Mouse (Mus musculus) MEL (cell line): ENCODE data around the gene Slc16a14. TPM values are rescaled to one million over a fixed set of nuclear protein-coding genes. Genes with fewer than 3 reads are reported as not detected.

ENCODE experiments used
- DNase-seq: peaks from one replicate; pipeline ENCODE4 v3.0.0; 2011; ENCODE audit warnings: low read depth, low spot score
- H3K27ac ChIP-seq: 2 replicates; pipeline ENCODE4 v1.5.1; 2012; ENCODE audit warnings: low read depth, mild to moderate bottlenecking, control low read depth, low read length, moderate library complexity; ENCODE audit not compliant: control insufficient read depth
- H3K27me3 ChIP-seq, 2 experiments: fragments of 150-350 bp in 1 of 2; sonication (generic) in 1 of 2; 2 replicates each; pipeline ENCODE4 v1.6.1; 2012; ENCODE audit warnings: low read length in 2 of 2, mild to moderate bottlenecking in 2 of 2, improper control_type of control experiment in 1 of 2, moderate library complexity in 1 of 2; ENCODE audit not compliant: insufficient read depth in 2 of 2, control insufficient read depth in 1 of 2
- H3K36me3 ChIP-seq, 2 experiments: 2 replicates each; pipeline ENCODE4 v1.6.1; 2012 to 2014; ENCODE audit warnings: low read length in 2 of 2, improper control_type of control experiment in 1 of 2, inconsistent platforms in 1 of 2, mild to moderate bottlenecking in 1 of 2; ENCODE audit not compliant: insufficient read depth in 2 of 2, control insufficient read depth in 1 of 2
- H3K4me1 ChIP-seq, 2 experiments: fragments of 150-350 bp in 1 of 2; sonication (generic) in 1 of 2; 2 replicates each; pipeline ENCODE4 v1.6.1; 2012; ENCODE audit warnings: low read length in 2 of 2, improper control_type of control experiment in 1 of 2, mild to moderate bottlenecking in 1 of 2; ENCODE audit not compliant: insufficient read depth in 2 of 2, control insufficient read depth in 1 of 2
- H3K4me3 ChIP-seq, 2 experiments: fragments of 150-350 bp in 1 of 2; sonication (generic) in 1 of 2; 2 replicates each; pipeline ENCODE4 v1.5.1; 2012; ENCODE audit warnings: low read depth in 2 of 2, low read length in 2 of 2, mild to moderate bottlenecking in 2 of 2, moderate library complexity in 2 of 2, control low read depth in 1 of 2, improper control_type of control experiment in 1 of 2; ENCODE audit not compliant: control insufficient read depth in 1 of 2, insufficient read depth in 1 of 2
- H3K79me2 ChIP-seq: 2 replicates; pipeline ENCODE4 v1.6.1; 2012; ENCODE audit warnings: mild to moderate bottlenecking, low read length, moderate library complexity; ENCODE audit not compliant: control insufficient read depth, poor library complexity, insufficient read depth
- H3K9ac ChIP-seq: 2 replicates; pipeline ENCODE4 v1.6.1; 2012; ENCODE audit warnings: low read depth, mild to moderate bottlenecking, control low read depth, low read length, moderate library complexity; ENCODE audit not compliant: control insufficient read depth, poor library complexity, severe bottlenecking
- H3K9me3 ChIP-seq: fragments of 150-350 bp; sonication (generic); replicated peaks from 2 replicates; pipeline ENCODE4 v1.6.1; 2012; ENCODE audit warnings: mild to moderate bottlenecking, low read length, improper control_type of control experiment, moderate library complexity; ENCODE audit not compliant: insufficient read depth
- CHD1 ChIP-seq: IDR thresholded peaks from 2 replicates; pipeline ENCODE4 v1.6.1; 2012; ENCODE audit warnings: low read depth, mild to moderate bottlenecking, inconsistent platforms, low read length, improper control_type of control experiment
- CTCF ChIP-seq, 3 experiments: IDR thresholded peaks in 2 of 3; conservative IDR thresholded peaks in 1 of 3; 2 replicates each; pipeline ENCODE4 v1.5.1; 2011 to 2012; ENCODE audit warnings: low read length in 3 of 3, low read depth in 2 of 3, mild to moderate bottlenecking in 2 of 3, improper control_type of control experiment in 1 of 3, inconsistent platforms in 1 of 3, mixed read lengths in 1 of 3, moderate library complexity in 1 of 3; ENCODE audit not compliant: control insufficient read depth in 1 of 3, insufficient read depth in 1 of 3, poor library complexity in 1 of 3, severe bottlenecking in 1 of 3
- ELF1 ChIP-seq: IDR thresholded peaks from 2 replicates; pipeline ENCODE4 v1.6.1; 2014; ENCODE audit warnings: low read depth, mild to moderate bottlenecking, inconsistent platforms, low read length, improper control_type of control experiment, moderate library complexity
- EP300 ChIP-seq, 2 experiments: IDR thresholded peaks; 2 replicates each; pipeline ENCODE4 v1.6.1; 2011; ENCODE audit warnings: improper control_type of control experiment in 2 of 2, low read length in 2 of 2, low read depth in 1 of 2, mild to moderate bottlenecking in 1 of 2
- HCFC1 ChIP-seq: IDR thresholded peaks from 2 replicates; pipeline ENCODE4 v1.6.1; 2012; ENCODE audit warnings: low read depth, mild to moderate bottlenecking, inconsistent platforms, low read length, improper control_type of control experiment, moderate library complexity
- MAFK ChIP-seq: IDR thresholded peaks from 2 replicates; pipeline ENCODE4 v1.6.1; 2011; ENCODE audit warnings: low read depth, mild to moderate bottlenecking, low read length, improper control_type of control experiment, borderline replicate concordance
- MAZ ChIP-seq: IDR thresholded peaks from 2 replicates; pipeline ENCODE4 v1.6.1; 2012; ENCODE audit warnings: low read depth, mild to moderate bottlenecking, inconsistent platforms, low read length, improper control_type of control experiment
- MEF2A ChIP-seq: IDR thresholded peaks from 2 replicates; pipeline ENCODE4 v1.6.1; 2014; ENCODE audit warnings: low read depth, mild to moderate bottlenecking, inconsistent platforms, low read length, improper control_type of control experiment; ENCODE audit not compliant: poor library complexity, insufficient replicate concordance, severe bottlenecking; ENCODE audit errors: extremely low read depth
- MXI1 ChIP-seq: IDR thresholded peaks from 2 replicates; pipeline ENCODE4 v1.6.1; 2011; ENCODE audit warnings: mild to moderate bottlenecking, low read depth, low read length, improper control_type of control experiment
- MYB ChIP-seq: IDR thresholded peaks from 2 replicates; pipeline ENCODE4 v1.6.1; 2011; ENCODE audit warnings: mild to moderate bottlenecking, low read depth, low read length, improper control_type of control experiment
- NELFE ChIP-seq: IDR thresholded peaks from 2 replicates; pipeline ENCODE4 v1.6.1; 2011; ENCODE audit warnings: low read depth, low read length, improper control_type of control experiment
- POLR2AphosphoS2 ChIP-seq: IDR thresholded peaks from 2 replicates; pipeline ENCODE4 v1.6.1; 2011; ENCODE audit warnings: low read length, improper control_type of control experiment
- POLR2AphosphoS5 ChIP-seq: IDR thresholded peaks from 2 replicates; pipeline ENCODE4 v1.6.1; 2012; ENCODE audit warnings: low read depth, borderline replicate concordance, mild to moderate bottlenecking, inconsistent platforms, low read length, moderate library complexity, mixed read lengths
- SIN3A ChIP-seq: IDR thresholded peaks from 2 replicates; pipeline ENCODE4 v1.6.1; 2012; ENCODE audit warnings: low read length, improper control_type of control experiment, inconsistent platforms
- SMC3 ChIP-seq: IDR thresholded peaks from 2 replicates; pipeline ENCODE4 v1.6.1; 2011; ENCODE audit warnings: low read depth, low read length, improper control_type of control experiment
- TBP ChIP-seq: IDR thresholded peaks from 2 replicates; pipeline ENCODE4 v1.8.0; 2011; ENCODE audit warnings: low read depth, low read length, improper control_type of control experiment
- TCF12 ChIP-seq: IDR thresholded peaks from 2 replicates; pipeline ENCODE4 v1.6.1; 2014; ENCODE audit warnings: low read depth, mild to moderate bottlenecking, inconsistent platforms, low read length, improper control_type of control experiment, moderate library complexity
- UBTF ChIP-seq: IDR thresholded peaks from 2 replicates; pipeline ENCODE4 v1.6.1; 2012; ENCODE audit warnings: low read depth, mild to moderate bottlenecking, inconsistent platforms, low read length, improper control_type of control experiment, moderate library complexity, borderline replicate concordance; ENCODE audit not compliant: insufficient read depth
- USF1 ChIP-seq: IDR thresholded peaks from 2 replicates; pipeline ENCODE4 v1.6.1; 2014; ENCODE audit warnings: low read depth, mild to moderate bottlenecking, inconsistent platforms, low read length, improper control_type of control experiment, moderate library complexity
- USF2 ChIP-seq, 2 experiments: IDR thresholded peaks; 2 replicates each; pipeline ENCODE4 v1.6.1; 2011 to 2012; ENCODE audit warnings: improper control_type of control experiment in 2 of 2, low read length in 2 of 2, borderline replicate concordance in 1 of 2, inconsistent platforms in 1 of 2, low read depth in 1 of 2, mild to moderate bottlenecking in 1 of 2; ENCODE audit not compliant: insufficient read depth in 1 of 2
- ZC3H11A ChIP-seq: IDR thresholded peaks from 2 replicates; pipeline ENCODE4 v1.6.1; 2012; ENCODE audit warnings: low read depth, mild to moderate bottlenecking, inconsistent platforms, low read length, improper control_type of control experiment
- ZKSCAN1 ChIP-seq: IDR thresholded peaks from 2 replicates; pipeline ENCODE4 v1.6.1; 2012; ENCODE audit warnings: low read depth, mild to moderate bottlenecking, inconsistent platforms, low read length, improper control_type of control experiment, moderate library complexity
- polyA plus RNA-seq, 2 experiments: library from polyadenylated mRNA; stranded (reverse) in 1 of 2; unstranded in 1 of 2; fragments of >175 nt in 1 of 2; fragments of >200 nt in 1 of 2; gene quantifications; 2 replicates each; pipeline versions ENCODE4 v1.2.1 to v1.2.4; 2012; ENCODE audit warnings: low replicate concordance in 2 of 2, low read depth in 1 of 2; ENCODE audit not compliant: insufficient read length in 2 of 2, insufficient read depth in 1 of 2, missing spikeins in 1 of 2
- total RNA-seq: library from RNA; depleted of rRNA; stranded (reverse); fragments of 300-350 nt; gene quantifications from 2 replicates; pipeline ENCODE4 v1.2.3, GENCODE M21; 2012

Slc16a14 gene
- total and polyA plus RNA-seq, 3 experiments, result not detected

GRCm38 (mm10) chr1:84882937-84883336 is 52.0 kb downstream of the Slc16a14 start:
- Histone ChIP-seq H3K4me1 (no peaks in the 10 kb centered on the region), H3K27ac (no peak overlapping the region), H3K79me2 (no peaks in the 10 kb centered on the region), H3K9me3 (no peaks in the 10 kb centered on the region), H3K9ac (no peak overlapping the region), H3K27me3 (no peaks in the 10 kb centered on the region), H3K36me3 (no peaks in the 10 kb centered on the region), H3K4me3 (no peak overlapping the region)
- DNase-seq, result no peak
- no peak for TF ChIP-seq NELFE
- no peak for TF ChIP-seq SMC3
- no peak for TF ChIP-seq CHD1
- no peak for TF ChIP-seq MAZ
- no peak for TF ChIP-seq TCF12
- no peak for TF ChIP-seq MEF2A
- no peak for TF ChIP-seq SIN3A
- TF ChIP-seq EP300 (IDR thresholded peaks at IDR 0.05; ENCODE audit: low read depth in 1 of 2, low read length in 2 of 2), result no peak
- no peak for TF ChIP-seq USF1
- no peak for TF ChIP-seq MAFK

GRCm38 (mm10) chr1:84882066-84882532 is 52.8 kb downstream of the Slc16a14 start:
- no peaks in the 10 kb centered on the region for H3K4me1 ChIP-seq
- DNase-seq, result no peak
- no peak for TF ChIP-seq MAZ
- TF ChIP-seq POLR2AphosphoS5, result no peak
- no peak for TF ChIP-seq MXI1
- TF ChIP-seq USF2 (IDR thresholded peaks at IDR 0.05; ENCODE audit: borderline replicate concordance in 1 of 2, insufficient read depth in 1 of 2, low read depth in 1 of 2, low read length in 2 of 2), result no peak
- TF ChIP-seq ZC3H11A, result no peak
- no peak for TF ChIP-seq CTCF (IDR thresholded peaks at IDR 0.05 in 2 of 3, conservative IDR thresholded peaks at IDR 0.05 in 1 of 3; ENCODE audit: control insufficient read depth in 1 of 3, insufficient read depth in 1 of 3, low read depth in 2 of 3, low read length in 3 of 3, poor library complexity in 1 of 3, severe bottlenecking in 1 of 3)
- TF ChIP-seq UBTF, result no peak
- TF ChIP-seq ZKSCAN1, result no peak
- TF ChIP-seq NELFE, result no peak
- no peak for TF ChIP-seq HCFC1
- no peak for TF ChIP-seq MYB
- no peak for TF ChIP-seq SIN3A
- TF ChIP-seq TBP, result no peak
- no peak for TF ChIP-seq ELF1
- no peak for TF ChIP-seq POLR2AphosphoS2
- no peak overlapping the region for H3K27ac ChIP-seq
- H3K9me3 ChIP-seq, result no peaks in the 10 kb centered on the region
- H3K9ac ChIP-seq, result no peak overlapping the region
- no peaks in the 10 kb centered on the region for H3K79me2 ChIP-seq
- no peaks in the 10 kb centered on the region for H3K27me3 ChIP-seq
- no peaks in the 10 kb centered on the region for H3K36me3 ChIP-seq
- no peak overlapping the region for H3K4me3 ChIP-seq
